Mouse (Mus musculus) T-helper 1 cell (primary cell): ENCODE measurements around the gene Acot1.
"Not testable (repeated sequence)": the region's sequence is repeated elsewhere in the genome, so short reads cannot be mapped to it uniquely, and the experiment has no call there.

ENCODE experiments used
- in situ Hi-C: fragments of 300-600 bp; cut with MboI, MseI; formaldehyde crosslinking; loops from one replicate; pipeline ENCODE4 v1.15.1; 2025; ENCODE audit warnings: high pct_unique_total_duplicates

Acot1 gene

GRCm38 (mm10) chr12:84009171-84009965, at the start of gene Acot1:
Gene Acot1 (plus strand): TSS chr12:84009490.
- in situ Hi-C loops = not testable (repeated sequence)

- in situ Hi-C loops = loop anchor here (5.0 kb wide), 1 partner anchor 107 kb away; no protein-coding TSS in a partner anchor
Observed at GRCm38 (mm10) chr12:83965235-83965634, 44.1 kb upstream of the Acot1 start.

- in situ Hi-C loops = loop anchor here (5.0 kb wide), 1 partner anchor 55 kb away; no protein-coding TSS in a partner anchor
Observed at GRCm38 (mm10) chr12:83972117-83972516, 37.2 kb upstream of the Acot1 start.

- in situ Hi-C loops = no loop called here
Observed at GRCm38 (mm10) chr12:83978862-83979261, 30.4 kb upstream of the Acot1 start.

- in situ Hi-C loops = no loop called here
Observed at GRCm38 (mm10) chr12:83981615-83982014, 27.7 kb upstream of the Acot1 start.

GRCm38 (mm10) chr12:83984752-83985151, 24.5 kb upstream of the Acot1 start, which contains the start of gene Heatr4:
Gene Heatr4 (minus strand): TSS chr12:83984852.
- in situ Hi-C loops = no loop called here

- in situ Hi-C loops = no loop called here
Observed at GRCm38 (mm10) chr12:83987242-83987582, 22.1 kb upstream of the Acot1 start.

- in situ Hi-C loops = no loop called here
Observed at GRCm38 (mm10) chr12:83987583-83988441, 21.5 kb upstream of the Acot1 start, which contains the start of gene Acot2. Gene Acot2 (plus strand): TSS chr12:83987861.

- in situ Hi-C loops = no loop called here
Observed at GRCm38 (mm10) chr12:83988483-83988882, 20.8 kb upstream of the Acot1 start.

GRCm38 (mm10) chr12:83989378-83989777, 19.9 kb upstream of the Acot1 start:
- in situ Hi-C loops = no loop called here

GRCm38 (mm10) chr12:83997221-83997620, 12.1 kb upstream of the Acot1 start:
- in situ Hi-C loops = no loop called here

GRCm38 (mm10) chr12:83998341-83999107, 10.8 kb upstream of the Acot1 start:
- in situ Hi-C loops = no loop called here

GRCm38 (mm10) chr12:83999237-83999636, 10.1 kb upstream of the Acot1 start:
- in situ Hi-C loops = not testable (repeated sequence)

- in situ Hi-C loops = no loop called here
Observed at GRCm38 (mm10) chr12:84000418-84000817, 8.9 kb upstream of the Acot1 start.

- in situ Hi-C loops = no loop called here
Observed at GRCm38 (mm10) chr12:84003866-84004265, 5.4 kb upstream of the Acot1 start.

GRCm38 (mm10) chr12:84008251-84008650, 1.0 kb upstream of the Acot1 start:
- in situ Hi-C loops = no loop called here

- in situ Hi-C loops = no loop called here
Observed at GRCm38 (mm10) chr12:84008729-84009128, 561 bp upstream of the Acot1 start.

GRCm38 (mm10) chr12:84010201-84010600, 911 bp downstream of the Acot1 start:
- in situ Hi-C loops = no loop called here

GRCm38 (mm10) chr12:84011251-84012040, 2.2 kb downstream of the Acot1 start:
- in situ Hi-C loops = no loop called here

- in situ Hi-C loops = no loop called here
Observed at GRCm38 (mm10) chr12:84013130-84013529, 3.8 kb downstream of the Acot1 start.

- in situ Hi-C loops = no loop called here
Observed at GRCm38 (mm10) chr12:84013701-84014100, 4.4 kb downstream of the Acot1 start.
